Mouse (Mus musculus) megakaryocyte, embryonic 14.5 days (primary cell): ENCODE measurements around the gene Eya3.

Experiments used
- FLI1 ChIP-seq: IDR thresholded peaks from 2 replicates; pipeline ENCODE4 v1.6.1; 2012; ENCODE audit warnings: low read length, inconsistent platforms, mixed read lengths
- GATA1 ChIP-seq: IDR thresholded peaks from 3 replicates; pipeline ENCODE4 v1.6.1; 2012; ENCODE audit warnings: mixed read lengths, low read length, inconsistent platforms, borderline replicate concordance

DNA sequence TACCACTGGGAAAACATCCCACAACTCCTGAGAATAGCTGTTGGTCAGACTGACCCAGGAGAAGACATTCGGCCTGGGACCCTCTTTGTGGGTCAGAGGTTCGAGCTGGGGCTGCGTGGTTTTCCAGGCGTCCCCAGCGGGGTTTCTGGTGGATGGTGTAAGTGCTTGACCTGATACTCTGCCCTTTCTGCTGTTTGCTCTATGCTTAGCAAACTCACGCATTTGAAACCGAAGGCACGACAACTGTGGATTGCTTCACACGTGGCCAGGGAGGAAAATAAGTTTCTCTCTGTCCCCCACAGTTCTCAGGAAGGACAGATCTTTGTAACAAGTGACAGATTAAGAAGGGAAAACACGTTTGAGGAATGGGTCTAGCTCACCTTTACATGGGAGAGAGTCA is 48.1 kb upstream of the Eya3 start:
- no peak for TF ChIP-seq GATA1
- no peak for TF ChIP-seq FLI1
